Mouse (Mus musculus) olfactory bulb, adult 2 months (tissue): ENCODE data around the gene Retsat.

Experiments
- CTCF ChIP-seq: fragments of 200-500 bp; IDR thresholded peaks from 2 replicates; pipeline ENCODE4 v1.5.1; 2012; ENCODE audit warnings: low read depth, mild to moderate bottlenecking, low read length, moderate library complexity; ENCODE audit not compliant: insufficient read depth
- POLR2A ChIP-seq: fragments of 200-500 bp; IDR thresholded peaks from 2 replicates; pipeline ENCODE4 v1.6.1; 2012; ENCODE audit warnings: mild to moderate bottlenecking, low read depth, low read length, moderate library complexity; ENCODE audit not compliant: insufficient read depth

DNA sequence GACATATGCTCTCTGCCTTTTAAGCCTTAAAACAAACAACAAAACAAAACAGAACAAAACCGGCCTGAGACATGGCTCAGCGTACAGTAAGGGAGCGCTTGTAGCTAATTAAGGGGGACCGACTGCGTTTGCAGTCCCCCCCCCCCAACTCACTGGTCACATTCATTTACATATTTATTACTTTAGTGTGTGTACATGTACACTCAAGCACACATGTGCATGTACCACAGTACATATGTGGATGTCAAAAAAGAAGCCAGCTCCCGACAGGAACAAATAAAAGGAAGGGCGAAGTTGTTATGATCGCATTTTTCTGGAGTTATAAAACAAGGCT lies 45.2 kb upstream of the Retsat start:
- no peak for TF ChIP-seq POLR2A
- TF ChIP-seq CTCF: no peak
